Mouse (Mus musculus): ENCODE data around the gene Nrn1l. TPM values are rescaled to one million over a fixed set of nuclear protein-coding genes. Genes with fewer than 3 reads are reported as not detected.

Gene Nrn1l
- polyA plus RNA-seq (2015; fragmentation: Nextera tagmentation; extraction: Ambion mirVana): 0.77 and 0.93 TPM in 2 replicates

GRCm38 (mm10) chr8:105893339-105893738 is at the start of gene Nrn1l:
Nrn1l (plus strand) TSS chr8:105893567.
- WGBS: 8% methylated on average over 11 of the region's 11 CpGs
- no peak within 1 kb of the TSS for H3K9ac ChIP-seq
- H3K27ac ChIP-seq: no peak within 1 kb of the TSS
- no peaks in the 10 kb centered on the region for H3K27me3 ChIP-seq
- peak; percentile 91 for ATAC-seq (ENCODE audit: borderline replicate concordance, extremely low read depth, low FRiP score, low TSS enrichment)
- no peak within 1 kb of the TSS for H3K4me3 ChIP-seq
- H3K4me1 ChIP-seq: peaks cover 4% of the 10 kb centered on the region
- peaks cover 48% of the 10 kb centered on the region for H3K36me3 ChIP-seq
- no peak within 1 kb of the TSS for H3K4me2 ChIP-seq
- no peaks in the 10 kb centered on the region for H3K9me3 ChIP-seq

GRCm38 (mm10) chr8:105846678-105847077 is 46.7 kb upstream of the Nrn1l start:
- H3K4me3 ChIP-seq: no peak overlapping the region
- 88% methylated on average over 11 of the region's 11 CpGs for WGBS
- no peak overlapping the region for H3K4me2 ChIP-seq
- H3K27ac ChIP-seq: no peak overlapping the region
- ATAC-seq (ENCODE audit: borderline replicate concordance, extremely low read depth, low FRiP score, low TSS enrichment): no peak
- H3K4me1 ChIP-seq: peaks cover 7% of the 10 kb centered on the region
- no peaks in the 10 kb centered on the region for H3K9me3 ChIP-seq
- H3K36me3 ChIP-seq: peaks cover 60% of the 10 kb centered on the region
- no peaks in the 10 kb centered on the region for H3K27me3 ChIP-seq
- H3K9ac ChIP-seq: no peak overlapping the region

- Histone ChIP-seq H3K27me3 (no peaks in the 10 kb centered on the region), H3K36me3 (peaks cover 44% of the 10 kb centered on the region), H3K4me1 (peaks cover 10% of the 10 kb centered on the region), H3K9me3 (no peaks in the 10 kb centered on the region), H3K9ac (no peak overlapping the region), H3K4me3 (no peak overlapping the region), H3K4me2 (peak overlapping the region; percentile 43; the same call in 1 of the 2 replicates), H3K27ac (no peak overlapping the region)
- no peak for ATAC-seq (ENCODE audit: borderline replicate concordance, extremely low read depth, low FRiP score, low TSS enrichment)
- 71% methylated on average over 4 of the region's 4 CpGs for WGBS
Observed at GRCm38 (mm10) chr8:105850014-105850413, 43.4 kb upstream of the Nrn1l start.

GRCm38 (mm10) chr8:105850611-105851010 is 42.8 kb upstream of the Nrn1l start:
- Histone ChIP-seq H3K9ac (no peak overlapping the region), H3K4me2 (peak overlapping the region; percentile 43)
- WGBS: 63% methylated on average over 7 of the region's 7 CpGs

GRCm38 (mm10) chr8:105851651-105852143 is 41.7 kb upstream of the Nrn1l start:
- peak overlapping the region; percentile 75 for H3K4me3 ChIP-seq
- H3K27me3 ChIP-seq: no peaks in the 10 kb centered on the region
- WGBS: under 1% methylated on average over 34 of the region's 34 CpGs
- H3K4me2 ChIP-seq: peak overlapping the region; percentile 73
- ATAC-seq (ENCODE audit: borderline replicate concordance, extremely low read depth, low FRiP score, low TSS enrichment): peak; percentile 75
- peaks cover 20% of the 10 kb centered on the region for H3K4me1 ChIP-seq
- peak overlapping the region; percentile 74 for H3K27ac ChIP-seq
- H3K36me3 ChIP-seq: peaks cover 27% of the 10 kb centered on the region
- H3K9ac ChIP-seq: peak overlapping the region; percentile 84
- H3K9me3 ChIP-seq: no peaks in the 10 kb centered on the region

More at GRCm38 (mm10) chr8:105850611-105851010, 42.8 kb upstream of the Nrn1l start:
- Histone ChIP-seq H3K4me3 (peak overlapping the region; percentile 13), H3K27ac (no peak overlapping the region), H3K9me3 (no peaks in the 10 kb centered on the region), H3K36me3 (peaks cover 38% of the 10 kb centered on the region), H3K4me1 (peaks cover 10% of the 10 kb centered on the region), H3K27me3 (no peaks in the 10 kb centered on the region)
- no peak for ATAC-seq (ENCODE audit: borderline replicate concordance, extremely low read depth, low FRiP score, low TSS enrichment)

GRCm38 (mm10) chr8:105852146-105852729 is 41.1 kb upstream of the Nrn1l start:
- H3K9me3 ChIP-seq: no peaks in the 10 kb centered on the region
- no peak overlapping the region for H3K27ac ChIP-seq
- WGBS: 78% methylated on average over 12 of the region's 12 CpGs
- no peak for ATAC-seq (ENCODE audit: borderline replicate concordance, extremely low read depth, low FRiP score, low TSS enrichment)
- no peak overlapping the region for H3K9ac ChIP-seq
- H3K4me3 ChIP-seq: peak overlapping the region; percentile 75; the same call in 1 of the 2 replicates
- peaks cover 25% of the 10 kb centered on the region for H3K4me1 ChIP-seq
- peaks cover 22% of the 10 kb centered on the region for H3K36me3 ChIP-seq
- no peaks in the 10 kb centered on the region for H3K27me3 ChIP-seq
- peak overlapping the region; percentile 73; the same call in 1 of the 2 replicates for H3K4me2 ChIP-seq

- H3K9me3 ChIP-seq: no peaks in the 10 kb centered on the region
- 87% methylated on average over 3 of the region's 3 CpGs for WGBS
- H3K27me3 ChIP-seq: no peaks in the 10 kb centered on the region
- H3K36me3 ChIP-seq: peaks cover 14% of the 10 kb centered on the region
- peaks cover 34% of the 10 kb centered on the region for H3K4me1 ChIP-seq
- no peak within 1 kb of the TSS for H3K9ac ChIP-seq
- ATAC-seq (ENCODE audit: borderline replicate concordance, extremely low read depth, low FRiP score, low TSS enrichment): no peak
- no peak within 1 kb of the TSS for H3K4me3 ChIP-seq
- H3K27ac ChIP-seq: no peak within 1 kb of the TSS
- peak within 1 kb of the TSS; percentile 73; the same call in 1 of the 2 replicates for H3K4me2 ChIP-seq
Observed at GRCm38 (mm10) chr8:105853178-105853577, 40.2 kb upstream of the Nrn1l start, which contains the start of gene Cenpt. Cenpt (minus strand) TSS chr8:105853278.

GRCm38 (mm10) chr8:105854303-105854702 is 39.1 kb upstream of the Nrn1l start:
- Histone ChIP-seq H3K27ac (no peak overlapping the region), H3K9ac (peak overlapping the region; percentile 86)

GRCm38 (mm10) chr8:105854715-105855216 is 38.6 kb upstream of the Nrn1l start, which contains the start of gene Thap11:
Thap11 (plus strand) TSS chr8:105855132.
- peak within 1 kb of the TSS; percentile 94 for H3K4me3 ChIP-seq

More at GRCm38 (mm10) chr8:105854303-105854702, 39.1 kb upstream of the Nrn1l start:
- H3K4me3 ChIP-seq: peak overlapping the region; percentile 94
- no peak for ATAC-seq (ENCODE audit: borderline replicate concordance, extremely low read depth, low FRiP score, low TSS enrichment)
- no peaks in the 10 kb centered on the region for H3K27me3 ChIP-seq
- 21% methylated on average over 8 of the region's 8 CpGs for WGBS
- H3K9me3 ChIP-seq: no peaks in the 10 kb centered on the region
- peaks cover 45% of the 10 kb centered on the region for H3K4me1 ChIP-seq
- H3K36me3 ChIP-seq: peaks cover 2% of the 10 kb centered on the region; the same call in 1 of the 2 replicates
- peak overlapping the region; percentile 92 for H3K4me2 ChIP-seq

GRCm38 (mm10) chr8:105855248-105856167 is 37.9 kb upstream of the Nrn1l start:
- peak; percentile 37 for ATAC-seq (ENCODE audit: borderline replicate concordance, extremely low read depth, low FRiP score, low TSS enrichment)
- no peaks in the 10 kb centered on the region for H3K36me3 ChIP-seq
- H3K4me2 ChIP-seq: peak overlapping the region; percentile 92
- peak overlapping the region; percentile 94 for H3K4me3 ChIP-seq
- no peaks in the 10 kb centered on the region for H3K27me3 ChIP-seq
- H3K9me3 ChIP-seq: no peaks in the 10 kb centered on the region
- under 1% methylated on average over 71 of the region's 71 CpGs for WGBS
- peak overlapping the region; percentile 73 for H3K27ac ChIP-seq
- peaks cover 49% of the 10 kb centered on the region for H3K4me1 ChIP-seq
- H3K9ac ChIP-seq: peak overlapping the region; percentile 86

More at GRCm38 (mm10) chr8:105854715-105855216, 38.6 kb upstream of the Nrn1l start, which contains the start of gene Thap11:
- H3K9me3 ChIP-seq: no peaks in the 10 kb centered on the region
- H3K4me1 ChIP-seq: peaks cover 49% of the 10 kb centered on the region
- peak within 1 kb of the TSS; percentile 86 for H3K9ac ChIP-seq
- peak within 1 kb of the TSS; percentile 92 for H3K4me2 ChIP-seq
- ATAC-seq (ENCODE audit: borderline replicate concordance, extremely low read depth, low FRiP score, low TSS enrichment): peak; percentile 91
- peak within 1 kb of the TSS; percentile 73 for H3K27ac ChIP-seq
- no peaks in the 10 kb centered on the region for H3K36me3 ChIP-seq
- H3K27me3 ChIP-seq: no peaks in the 10 kb centered on the region
- WGBS: under 1% methylated on average over 43 of the region's 43 CpGs

GRCm38 (mm10) chr8:105856168-105856835 is 37.1 kb upstream of the Nrn1l start:
- Histone ChIP-seq H3K4me1 (peaks cover 45% of the 10 kb centered on the region), H3K9ac (peak overlapping the region; percentile 86), H3K9me3 (no peaks in the 10 kb centered on the region), H3K4me2 (peak overlapping the region; percentile 92), H3K27ac (peak overlapping the region; percentile 73), H3K36me3 (no peaks in the 10 kb centered on the region), H3K4me3 (peak overlapping the region; percentile 94), H3K27me3 (no peaks in the 10 kb centered on the region)
- no peak for ATAC-seq (ENCODE audit: borderline replicate concordance, extremely low read depth, low FRiP score, low TSS enrichment)
- WGBS: 9% methylated on average over 15 of the region's 15 CpGs
